In genomic region chr17:47610849-47611660, GRCm38 (mm10) we compare ENCODE assay signal across 7 mouse cellular contexts. TPM values are rescaled to one million over a fixed set of nuclear protein-coding genes. Genes with fewer than 3 reads are reported as not detected.
A peak's percentile ranks its signal among the peaks of the same experiment; 100 is the strongest.
DNase-seq lines count a peak whose midpoint lies in the region; ATAC-seq lines count a peak whose summit lies in the region.

Bysl (minus strand) TSS chr17:47611492.
Med20 (plus strand) TSS chr17:47611582.
Gm20517 (plus strand) TSS chr17:47611589.

- peak within 1 kb of the TSS; percentile 68 for H3K9ac ChIP-seq in intestine, embryonic 15.5 days

- peak within 1 kb of the TSS; percentile 79 for H3K4me2 ChIP-seq in intestine, embryonic 15.5 days (replicated peaks)

- DNase-seq in adrenal gland, adult 18-20 months (ENCODE audit: low spot score in 2 of 2): peak; percentile 97 to 98
- DNase-seq in embryo, embryonic 11 days: peak; percentile 98
- DNase-seq in gastrocnemius, postnatal 36 days: peak; percentile 94 to 95
- peak; percentile 96 to 98 for DNase-seq in left cerebral cortex, postnatal 25 days (ENCODE audit: low spot score in 2 of 2)
- peak; percentile 97 for DNase-seq in midbrain, embryonic 10.5 days (ENCODE audit: low spot score)
- peak; percentile 97 for DNase-seq in right cerebral cortex, postnatal 4 days

- intact Hi-C loops in gastrocnemius, postnatal 36 days (cut with DNase I): loop anchor here (5.0 kb wide), 1 partner anchor 66 kb away; no protein-coding TSS in a partner anchor
- intact Hi-C loops in left cerebral cortex, postnatal 25 days (cut with DNase I): loop anchor here (5.0 kb wide), 1 partner anchor 76 kb away; the partner anchor contains the start of genes Frs3 and Tomm6

- H3K4me3 ChIP-seq in intestine, embryonic 15.5 days (replicated peaks): peak within 1 kb of the TSS; percentile 74
- peak within 1 kb of the TSS; percentile 90 for H3K4me3 ChIP-seq in midbrain, embryonic 10.5 days

- H3K36me3 ChIP-seq in intestine, embryonic 15.5 days: peaks cover 15% of the 10 kb centered on the region
- H3K36me3 ChIP-seq in midbrain, embryonic 10.5 days: peaks cover 60% of the 10 kb centered on the region

- H3K9me3 ChIP-seq in intestine, embryonic 15.5 days: no peaks in the 10 kb centered on the region
- H3K9me3 ChIP-seq in midbrain, embryonic 10.5 days (replicated peaks): no peaks in the 10 kb centered on the region

- ATAC-seq in intestine, embryonic 15.5 days: peak; percentile 96

- peak within 1 kb of the TSS; percentile 64 for H3K27ac ChIP-seq in intestine, embryonic 15.5 days
- H3K27ac ChIP-seq in midbrain, embryonic 10.5 days (replicated peaks): peak within 1 kb of the TSS; percentile 87

- WGBS in intestine, embryonic 15.5 days: under 1% methylated on average over 59 of the region's 59 CpGs
- WGBS in midbrain, embryonic 10.5 days: under 1% methylated on average over 59 of the region's 59 CpGs

- H3K27me3 ChIP-seq in intestine, embryonic 15.5 days (replicated peaks): no peaks in the 10 kb centered on the region
- H3K27me3 ChIP-seq in midbrain, embryonic 10.5 days (ENCODE audit: low read depth, poor library complexity, severe bottlenecking): no peaks in the 10 kb centered on the region

- peaks cover 16% of the 10 kb centered on the region for H3K4me1 ChIP-seq in intestine, embryonic 15.5 days (replicated peaks)
- peaks cover 24% of the 10 kb centered on the region for H3K4me1 ChIP-seq in midbrain, embryonic 10.5 days

RNA-seq across cellular contexts. Expression of gene Bysl, which starts in this region (rescaled TPM):
- 10 to 100 TPM; 23.0 to 24.2 TPM for total RNA-seq in adrenal gland, adult 18-20 months (2021)
- 10 to 100 TPM; 13.8 to 14.2 TPM for total RNA-seq in gastrocnemius, postnatal 36 days (2021)
- polyA plus RNA-seq in intestine, embryonic 15.5 days (2015; fragmentation: Nextera tagmentation; extraction: Ambion mirVana): 20.1 and 22.4 TPM in 2 replicates
- total RNA-seq in left cerebral cortex, postnatal 25 days (2021): 10 to 100 TPM; 18.2 to 18.5 TPM
- 41.2 and 41.9 TPM in 2 replicates for polyA plus RNA-seq in midbrain, embryonic 10.5 days (2016; fragmentation: Nextera tagmentation; extraction: Ambion mirVana)

RNA-seq across cellular contexts. Expression of gene Med20, which starts in this region (rescaled TPM):
- 10 to 100 TPM; 50.1 to 50.3 TPM for total RNA-seq in adrenal gland, adult 18-20 months (2021)
- total RNA-seq in gastrocnemius, postnatal 36 days (2021): 10 to 100 TPM; 12.9 to 14.9 TPM
- 39.8 and 41.2 TPM in 2 replicates for polyA plus RNA-seq in intestine, embryonic 15.5 days (2015; fragmentation: Nextera tagmentation; extraction: Ambion mirVana)
- total RNA-seq in left cerebral cortex, postnatal 25 days (2021): 10 to 100 TPM; 27.2 to 32.7 TPM
- 43.2 and 45.9 TPM in 2 replicates for polyA plus RNA-seq in midbrain, embryonic 10.5 days (2016; fragmentation: Nextera tagmentation; extraction: Ambion mirVana)

RNA-seq across cellular contexts. Expression of gene Gm20517, which starts in this region (rescaled TPM):
- 1 to 10 TPM; 1.6 to 3.4 TPM for total RNA-seq in adrenal gland, adult 18-20 months (2021)
- total RNA-seq in gastrocnemius, postnatal 36 days (2021): 1 to 10 TPM in 1 of 2 experiments, under 1 TPM in 1; 0.42 to 1.3 TPM
- 0.54 and 0.88 TPM in 2 replicates for polyA plus RNA-seq in intestine, embryonic 15.5 days (2015; fragmentation: Nextera tagmentation; extraction: Ambion mirVana)
- total RNA-seq in left cerebral cortex, postnatal 25 days (2021): 1 to 10 TPM; 3.5 to 7.2 TPM
- 1.4 and 2.2 TPM in 2 replicates for polyA plus RNA-seq in midbrain, embryonic 10.5 days (2016; fragmentation: Nextera tagmentation; extraction: Ambion mirVana)

Comparison
In these comparisons a context has a peak if more than half of its experiments do, and no peak if none do; other contexts are left out.
1. Peak in every context shown above with its lines: DNase-seq, ATAC-seq, H3K4me3 ChIP-seq and H3K27ac ChIP-seq.